Mouse (Mus musculus): ENCODE measurements at regions not wholly inside any gene's neighbourhood (a gene's known extent, or its start where the extent isn't known, plus 50 kb on each side); places are given as distances from the start of the nearest gene placed in this dataset.
A peak's percentile ranks its signal among the peaks of the same experiment; 100 is the strongest.

DNA sequence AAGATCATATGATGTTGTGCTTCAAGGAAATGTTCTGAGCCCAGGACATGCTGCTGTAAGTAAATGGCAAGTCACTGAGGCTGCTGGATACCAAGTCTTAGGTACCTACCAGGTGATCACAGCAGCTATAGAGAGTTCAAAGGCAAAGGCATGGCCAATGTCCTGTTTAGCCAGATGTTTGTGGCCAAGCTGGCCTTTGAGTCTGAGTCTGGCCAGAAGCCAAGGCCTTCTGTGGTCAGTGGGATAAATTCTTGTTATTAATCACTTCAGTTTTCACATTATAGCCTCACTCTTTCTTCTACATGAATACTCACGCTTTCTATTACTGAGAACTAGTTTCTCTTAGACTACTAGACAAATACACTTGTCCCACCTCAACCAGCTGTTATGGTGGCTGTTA, 210.3 kb downstream of the Zpld1 start:
- Histone ChIP-seq H3K4me2 (ENCODE audit: low read depth, low read length) (no peak overlapping the region), H3K36me3 (ENCODE audit: insufficient read depth, low read length) (no peaks in the 10 kb centered on the region), H3K4me1 (ENCODE audit: insufficient read depth, low read length) (no peaks in the 10 kb centered on the region), H3K4me3 (ENCODE audit: low read length) (no peak overlapping the region), H3K9ac (replicated peaks; ENCODE audit: low read length) (no peak overlapping the region), H3K27ac (no peak overlapping the region), H3K27me3 (ENCODE audit: insufficient read depth, low read length) (no peaks in the 10 kb centered on the region), H3K9me3 (ENCODE audit: low read length) (no peaks in the 10 kb centered on the region)
- DNase-seq (ENCODE audit: low spot score): no peak
- TF ChIP-seq CTCF (IDR thresholded peaks at IDR 0.05; ENCODE audit: low read depth): no peak
- no peak for ATAC-seq
- 79% methylated on average over 1 of the region's 1 CpGs for WGBS

DNA sequence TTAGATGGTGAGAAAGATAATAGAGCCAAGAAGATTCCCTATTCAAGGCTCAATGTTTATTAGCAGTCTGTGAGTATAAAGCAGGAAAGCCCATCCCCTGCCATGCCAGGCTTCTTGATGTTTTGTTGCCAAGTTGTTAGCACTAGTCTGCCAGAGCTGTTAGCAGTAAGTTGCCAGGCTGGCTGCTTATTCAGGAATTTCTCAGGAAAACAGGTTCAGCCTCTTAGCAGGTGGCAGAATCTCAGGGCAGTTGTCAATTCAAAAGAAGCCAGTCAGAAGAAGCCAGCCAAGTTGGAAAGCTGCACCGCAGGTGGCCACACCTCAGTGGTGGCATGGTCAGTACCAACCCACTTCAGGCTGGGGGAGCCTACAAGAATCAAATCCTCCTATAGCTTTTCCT, 221.6 kb downstream of the Zpld1 start:
- Histone ChIP-seq H3K4me2 (ENCODE audit: low read depth, low read length) (no peak overlapping the region), H3K27ac (no peak overlapping the region), H3K9me3 (ENCODE audit: low read length) (no peaks in the 10 kb centered on the region), H3K9ac (replicated peaks; ENCODE audit: low read length) (no peak overlapping the region), H3K4me3 (ENCODE audit: low read length) (no peak overlapping the region), H3K36me3 (ENCODE audit: insufficient read depth, low read length) (no peaks in the 10 kb centered on the region), H3K4me1 (ENCODE audit: insufficient read depth, low read length) (no peaks in the 10 kb centered on the region), H3K27me3 (ENCODE audit: insufficient read depth, low read length) (no peaks in the 10 kb centered on the region)
- peak; percentile 24 for DNase-seq (ENCODE audit: low spot score)
- WGBS: 73% methylated on average over 1 of the region's 1 CpGs
- no peak for TF ChIP-seq CTCF (IDR thresholded peaks at IDR 0.05; ENCODE audit: low read depth)
- no peak for ATAC-seq

DNA sequence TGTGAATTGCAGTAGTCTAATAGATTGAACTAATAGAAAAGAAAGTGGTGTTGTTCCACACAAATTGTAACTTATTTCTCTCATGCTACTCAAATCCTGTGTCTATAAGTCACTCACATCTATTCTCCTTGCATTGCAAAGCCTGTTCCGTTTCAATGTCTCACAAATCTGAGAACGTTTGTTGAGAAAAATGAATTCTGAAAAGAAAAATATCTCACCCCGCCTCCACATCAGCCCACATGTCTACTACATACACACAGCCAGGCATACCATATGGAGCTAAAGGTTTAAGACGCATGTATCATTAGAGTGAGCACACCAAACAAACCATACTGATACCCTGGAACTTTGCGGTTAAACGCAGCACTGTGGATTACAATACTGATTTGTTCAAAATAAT, 258.0 kb downstream of the Zpld1 start:
- H3K4me1 ChIP-seq (ENCODE audit: insufficient read depth, low read length): no peaks in the 10 kb centered on the region
- H3K9ac ChIP-seq (replicated peaks; ENCODE audit: low read length): no peak overlapping the region
- no peak for TF ChIP-seq CTCF (IDR thresholded peaks at IDR 0.05; ENCODE audit: low read depth)
- no peak overlapping the region for H3K27ac ChIP-seq
- H3K9me3 ChIP-seq (ENCODE audit: low read length): no peaks in the 10 kb centered on the region
- 95% methylated on average over 6 of the region's 6 CpGs for WGBS
- no peak overlapping the region for H3K4me3 ChIP-seq (ENCODE audit: low read length)
- H3K4me2 ChIP-seq (ENCODE audit: low read depth, low read length): no peak overlapping the region
- ATAC-seq (no peak), DNase-seq (ENCODE audit: low spot score) (no peak)
- no peaks in the 10 kb centered on the region for H3K36me3 ChIP-seq (ENCODE audit: insufficient read depth, low read length)
- H3K27me3 ChIP-seq (ENCODE audit: insufficient read depth, low read length): no peaks in the 10 kb centered on the region

DNA sequence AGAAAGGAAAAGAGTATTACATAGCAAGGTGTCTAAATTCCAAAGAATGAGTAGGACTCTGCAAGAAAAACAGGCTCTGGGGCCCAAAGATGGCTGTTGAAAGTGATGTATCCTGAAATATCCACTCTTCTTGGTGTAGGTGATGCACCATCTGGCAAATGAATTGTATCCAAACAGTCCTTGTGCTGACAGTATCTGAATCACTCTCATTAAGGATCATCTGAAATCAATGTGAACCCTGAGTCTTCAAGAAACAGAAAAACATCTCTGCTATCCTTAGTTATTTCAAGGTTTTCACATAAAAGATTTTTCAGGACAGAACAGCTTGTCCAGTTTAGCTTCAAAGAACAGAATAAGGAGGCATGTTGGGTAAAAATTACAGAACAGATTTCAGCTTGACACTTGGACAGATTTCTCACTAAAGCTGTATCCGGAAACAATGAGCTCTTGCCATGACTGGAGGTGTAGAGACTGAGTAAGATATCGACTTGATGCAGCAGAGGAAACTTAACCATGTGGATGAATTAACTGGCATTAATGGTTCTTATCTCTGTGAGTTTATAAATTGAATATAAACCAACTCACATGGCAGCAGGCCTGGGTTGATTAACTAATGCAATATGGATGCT, 296.0 kb downstream of the Zpld1 start:
- no peak overlapping the region for H3K4me2 ChIP-seq (ENCODE audit: low read depth, low read length)
- H3K4me3 ChIP-seq (ENCODE audit: low read length): no peak overlapping the region
- ATAC-seq: no peak
- no peaks in the 10 kb centered on the region for H3K9me3 ChIP-seq (ENCODE audit: low read length)
- no peaks in the 10 kb centered on the region for H3K27me3 ChIP-seq (ENCODE audit: insufficient read depth, low read length)
- H3K36me3 ChIP-seq (ENCODE audit: insufficient read depth, low read length): no peaks in the 10 kb centered on the region
- no peaks in the 10 kb centered on the region for H3K4me1 ChIP-seq (ENCODE audit: insufficient read depth, low read length)
- no peak overlapping the region for H3K9ac ChIP-seq (replicated peaks; ENCODE audit: low read length)
- no peak for TF ChIP-seq CTCF (IDR thresholded peaks at IDR 0.05; ENCODE audit: low read depth)
- no peak for DNase-seq (ENCODE audit: low spot score)
- 92% methylated on average over 2 of the region's 2 CpGs for WGBS
- no peak overlapping the region for H3K27ac ChIP-seq

DNA sequence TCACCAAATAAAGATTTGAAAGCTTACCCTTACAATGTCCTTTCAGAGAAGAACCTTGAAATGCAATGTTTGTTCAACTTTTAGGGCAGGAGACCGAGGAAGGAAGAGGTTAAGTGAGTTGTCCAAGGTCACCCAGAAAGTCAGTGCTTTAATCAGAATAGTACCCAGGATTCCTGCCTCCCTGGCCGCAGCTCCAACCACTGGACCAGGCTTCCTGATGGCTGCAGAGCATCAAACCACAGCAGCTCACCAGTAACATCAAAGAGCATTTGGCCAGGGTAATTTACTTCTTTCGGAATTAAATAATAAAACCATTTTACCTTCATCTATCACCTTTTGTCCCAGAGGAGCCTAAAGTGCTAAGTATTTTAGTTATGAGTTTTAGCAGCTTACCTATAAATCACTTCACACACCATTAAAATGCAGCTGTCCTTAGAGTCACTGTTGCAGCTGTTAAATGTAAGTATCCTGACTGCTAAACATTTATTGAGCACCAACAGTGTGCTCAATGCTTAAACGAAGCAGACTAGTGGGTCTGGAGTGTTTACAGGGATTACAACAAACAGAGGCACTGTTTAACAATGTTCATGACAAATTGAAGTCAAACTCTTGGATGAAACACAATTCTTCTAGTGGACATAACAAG, 306.1 kb downstream of the Zpld1 start:
- TF ChIP-seq CTCF (IDR thresholded peaks at IDR 0.05; ENCODE audit: low read depth): no peak
- 71% methylated on average over 4 of the region's 4 CpGs for WGBS
- Histone ChIP-seq H3K4me1 (ENCODE audit: insufficient read depth, low read length) (no peaks in the 10 kb centered on the region), H3K36me3 (ENCODE audit: insufficient read depth, low read length) (no peaks in the 10 kb centered on the region), H3K27me3 (ENCODE audit: insufficient read depth, low read length) (no peaks in the 10 kb centered on the region), H3K9ac (replicated peaks; ENCODE audit: low read length) (no peak overlapping the region), H3K9me3 (ENCODE audit: low read length) (no peaks in the 10 kb centered on the region), H3K4me2 (ENCODE audit: low read depth, low read length) (no peak overlapping the region), H3K4me3 (ENCODE audit: low read length) (no peak overlapping the region), H3K27ac (no peak overlapping the region)
- ATAC-seq: no peak
- DNase-seq (ENCODE audit: low spot score): no peak

DNA sequence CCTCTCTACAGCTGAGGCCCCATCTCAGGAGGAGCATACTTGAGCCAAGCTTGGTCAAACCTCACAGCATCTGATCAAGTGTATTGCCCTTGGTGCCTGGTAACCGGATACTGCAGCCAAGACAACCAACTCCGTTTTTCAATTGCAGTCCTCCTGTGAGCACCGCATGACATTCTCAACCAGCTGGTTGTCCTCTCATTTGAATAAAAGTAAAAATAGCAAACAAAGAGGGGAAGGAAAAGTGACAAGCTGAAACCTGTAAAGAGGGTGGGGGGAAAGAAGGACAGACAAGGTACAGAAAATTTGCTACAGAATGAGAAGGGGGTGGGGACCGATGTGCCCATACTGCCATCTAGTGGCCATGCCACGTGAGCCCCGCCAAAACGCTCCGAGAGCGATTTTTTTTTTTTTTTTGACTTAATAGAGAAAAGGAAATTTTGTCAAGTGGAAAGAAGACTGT, 314.0 kb downstream of the Zpld1 start:
- H3K4me2 ChIP-seq (ENCODE audit: low read depth, low read length): peak overlapping the region; percentile 46
- H3K9me3 ChIP-seq (ENCODE audit: low read length): no peaks in the 10 kb centered on the region
- H3K9ac ChIP-seq (replicated peaks; ENCODE audit: low read length): no peak overlapping the region
- H3K27ac ChIP-seq: no peak overlapping the region
- under 1% methylated on average over 9 of the region's 9 CpGs for WGBS
- peak; percentile 92 for TF ChIP-seq CTCF (IDR thresholded peaks at IDR 0.05; ENCODE audit: low read depth)
- H3K4me1 ChIP-seq (ENCODE audit: insufficient read depth, low read length): no peaks in the 10 kb centered on the region
- peak overlapping the region; percentile 15 for H3K4me3 ChIP-seq (ENCODE audit: low read length)
- DNase-seq (ENCODE audit: low spot score) (peak; percentile 87), ATAC-seq (peak; percentile 83)
- no peaks in the 10 kb centered on the region for H3K36me3 ChIP-seq (ENCODE audit: insufficient read depth, low read length)
- H3K27me3 ChIP-seq (ENCODE audit: insufficient read depth, low read length): no peaks in the 10 kb centered on the region

DNA sequence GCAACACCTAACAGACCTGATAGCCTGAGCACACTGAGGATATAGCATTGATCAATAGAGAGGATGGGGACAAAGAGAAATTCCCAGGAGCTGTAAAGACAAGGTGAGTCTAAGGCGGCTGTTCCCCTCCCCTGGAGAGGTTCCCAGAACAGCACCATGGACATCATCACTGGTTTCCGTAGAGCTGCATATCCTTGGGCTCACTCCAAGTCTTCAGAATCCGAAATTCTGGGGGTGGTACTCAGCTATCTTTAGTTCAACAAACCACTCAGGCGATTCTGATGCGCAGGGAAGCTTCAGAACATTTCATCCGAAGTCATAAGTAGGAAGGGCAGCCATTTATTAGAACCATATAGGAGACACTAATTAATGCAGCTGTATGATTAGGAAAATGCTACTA, 327.4 kb downstream of the Zpld1 start:
- no peak overlapping the region for H3K27ac ChIP-seq
- no peaks in the 10 kb centered on the region for H3K9me3 ChIP-seq (ENCODE audit: low read length)
- H3K36me3 ChIP-seq (ENCODE audit: insufficient read depth, low read length): no peaks in the 10 kb centered on the region
- ATAC-seq (no peak), DNase-seq (ENCODE audit: low spot score) (no peak)
- WGBS: 71% methylated on average over 6 of the region's 6 CpGs
- TF ChIP-seq CTCF (IDR thresholded peaks at IDR 0.05; ENCODE audit: low read depth): no peak
- no peak overlapping the region for H3K4me2 ChIP-seq (ENCODE audit: low read depth, low read length)
- H3K4me1 ChIP-seq (ENCODE audit: insufficient read depth, low read length): no peaks in the 10 kb centered on the region
- no peak overlapping the region for H3K9ac ChIP-seq (replicated peaks; ENCODE audit: low read length)
- H3K4me3 ChIP-seq (ENCODE audit: low read length): no peak overlapping the region
- H3K27me3 ChIP-seq (ENCODE audit: insufficient read depth, low read length): no peaks in the 10 kb centered on the region

All from hindbrain, postnatal 0 days (tissue).